Mouse (Mus musculus): ENCODE results near the gene Alpl.
A peak's percentile ranks its signal among the peaks of the same experiment; 100 is the strongest.

Gene Alpl

DNA sequence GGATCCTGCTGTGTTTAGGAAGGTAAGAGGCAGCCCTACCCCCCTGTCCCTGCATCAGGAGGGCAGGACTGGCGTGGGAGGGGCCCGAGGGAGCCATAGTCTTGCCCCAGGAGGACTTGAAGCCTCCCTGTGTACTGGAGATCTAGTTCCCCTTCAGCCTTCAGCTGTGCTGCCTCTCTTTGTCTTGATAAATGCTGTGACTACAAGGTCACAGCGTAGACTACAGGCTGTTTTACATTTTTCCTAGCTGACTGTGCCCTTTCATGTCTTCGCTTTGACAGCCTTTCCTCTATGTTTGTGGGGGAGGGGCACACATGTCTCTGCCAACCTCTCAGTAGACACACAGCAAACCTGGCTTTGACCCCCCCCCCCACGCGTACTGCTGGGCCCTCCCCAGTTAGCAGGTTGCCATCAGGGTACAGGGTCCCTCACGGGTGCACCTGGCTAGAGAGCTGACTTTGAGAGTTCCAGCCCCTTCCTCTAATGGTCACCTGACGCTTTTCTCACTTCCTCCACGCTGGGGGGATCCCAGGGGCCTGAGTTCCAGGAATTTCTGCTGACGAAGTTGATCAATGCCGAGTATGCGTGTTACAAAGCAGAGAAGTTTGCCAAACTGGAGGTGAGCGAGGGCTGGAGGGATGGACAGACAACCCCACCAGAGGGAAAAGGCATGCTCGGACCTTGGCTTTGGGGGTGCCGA, 76.7 kb downstream of the Alpl start:
- DNase-seq (ENCODE audit: low spot score in 2 of 2), result no peak

- no peak for DNase-seq (ENCODE audit: low spot score in 2 of 2)
Measured at GRCm38 (mm10) chr4:137717671-137718070, 78.5 kb downstream of the Alpl start.

DNA sequence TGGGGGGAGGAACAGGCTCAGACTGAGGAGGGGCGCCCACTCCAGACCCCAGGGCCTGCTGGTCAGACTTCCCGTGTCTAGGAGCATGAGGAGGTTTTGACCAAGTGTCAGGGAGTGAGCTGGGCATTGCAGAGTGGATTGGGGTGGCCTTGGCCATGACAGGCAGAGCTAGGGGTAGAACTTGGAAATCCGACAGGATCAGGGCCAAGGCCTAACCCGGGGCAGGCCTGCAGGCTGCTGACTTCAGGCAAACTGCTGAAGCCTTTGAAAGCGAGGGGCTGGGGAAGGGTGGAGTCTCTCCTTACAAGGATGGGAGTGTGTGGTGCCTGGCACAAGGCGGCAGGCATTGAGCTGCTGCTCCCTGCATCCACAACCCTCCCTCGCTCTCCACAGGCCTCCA, 79.2 kb downstream of the Alpl start:
- DNase-seq (ENCODE audit: low spot score in 2 of 2), result no peak

DNA sequence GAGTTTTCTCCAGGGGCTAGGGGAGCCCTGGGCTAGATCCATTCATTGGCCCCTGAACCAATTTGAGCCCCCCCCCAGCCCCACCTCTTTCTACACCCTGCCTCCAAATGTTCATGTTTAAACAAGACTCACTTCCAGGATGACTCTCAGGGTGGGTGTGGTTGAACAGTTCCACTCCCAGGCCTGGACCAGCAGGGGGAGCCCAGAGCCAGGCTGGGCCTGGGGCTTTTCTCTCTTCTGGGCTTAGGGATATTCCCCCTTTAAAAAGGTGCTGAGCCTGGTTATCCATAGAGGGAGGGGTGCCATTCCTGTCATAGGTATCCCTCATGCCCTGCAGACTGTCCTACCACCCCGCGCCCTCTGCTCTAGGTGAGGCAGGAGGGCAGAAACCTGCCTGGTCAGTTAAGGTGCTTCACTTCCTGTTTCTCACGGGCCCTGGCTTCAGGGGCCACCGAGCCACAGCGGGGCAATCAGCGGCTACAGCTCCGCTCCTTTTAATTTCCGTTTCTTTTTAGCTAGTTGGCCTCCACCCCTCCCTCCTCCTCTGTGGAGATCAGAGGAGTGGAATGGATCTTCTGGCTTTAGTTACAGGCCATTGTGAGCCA, 82.1 kb downstream of the Alpl start:
- DNase-seq (ENCODE audit: low spot score in 2 of 2), result peak; percentile 45 to 50

- DNase-seq (ENCODE audit: low spot score in 2 of 2), result no peak
Measured at GRCm38 (mm10) chr4:137712963-137713362, 83.2 kb downstream of the Alpl start.

DNA sequence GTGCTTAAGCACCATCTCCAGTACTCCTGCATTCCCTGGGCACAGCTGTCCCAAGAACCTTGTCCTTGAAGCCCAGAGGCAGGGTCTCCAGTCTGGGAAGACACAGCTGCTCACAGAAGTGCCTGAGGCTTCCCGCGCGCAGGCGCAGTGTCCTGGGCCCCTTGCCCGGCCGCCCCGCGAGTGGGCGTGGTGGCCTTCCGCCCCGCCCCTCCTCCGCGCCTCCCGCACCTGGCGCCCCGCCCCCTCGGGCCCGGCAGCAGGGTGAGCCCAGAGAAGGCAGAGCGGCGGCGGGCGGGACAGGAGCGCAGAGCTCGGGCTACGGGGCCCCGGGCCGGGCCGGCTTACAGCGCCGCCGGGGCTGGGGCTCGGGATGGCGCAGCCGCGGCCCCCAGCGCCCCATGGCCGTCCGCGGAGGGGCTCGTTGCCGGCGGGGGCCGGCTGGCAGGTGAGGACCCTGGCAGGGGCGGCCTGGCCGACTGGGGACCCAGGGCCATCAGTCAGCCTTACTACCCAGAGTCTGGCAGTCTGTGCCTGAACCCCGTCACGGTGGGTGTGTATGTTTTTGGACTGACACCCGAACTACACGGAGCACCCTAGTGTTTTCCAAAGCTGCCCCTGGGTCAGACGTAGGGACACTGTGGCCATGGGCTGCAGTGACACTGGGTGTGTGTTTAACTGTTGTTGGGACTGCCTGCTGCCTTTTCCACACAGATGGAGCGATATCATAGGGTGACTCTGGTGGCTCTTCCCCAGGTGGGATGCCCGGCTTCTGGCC, 88.8 kb downstream of the Alpl start:
- DNase-seq (ENCODE audit: low spot score in 2 of 2), result peak; percentile 87 to 88

DNA sequence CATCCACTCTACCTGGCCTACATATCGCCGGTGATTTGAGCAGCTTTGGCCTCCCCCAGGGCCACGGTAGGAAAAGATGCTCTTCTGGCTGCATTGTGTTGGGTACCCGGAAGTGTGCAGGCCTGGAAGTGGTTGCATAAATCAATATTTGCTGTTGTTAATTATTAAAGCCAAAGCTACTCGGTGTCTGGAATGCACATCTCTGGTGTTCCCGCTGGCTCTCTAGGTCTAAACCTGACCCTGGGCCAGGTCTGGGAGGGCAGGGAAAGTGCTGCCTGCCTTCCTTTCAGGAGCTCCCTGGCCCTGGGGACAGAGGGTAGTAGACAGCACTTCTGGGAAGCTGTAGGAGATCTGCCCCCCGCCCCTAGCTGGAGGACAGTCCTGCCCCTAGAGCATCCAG, 89.7 kb downstream of the Alpl start:
- no peak for DNase-seq (ENCODE audit: low spot score in 2 of 2)

- DNase-seq (ENCODE audit: low spot score in 2 of 2), result no peak
Measured at GRCm38 (mm10) chr4:137705379-137705778, 90.8 kb downstream of the Alpl start.

GRCm38 (mm10) chr4:137704561-137704960, 91.6 kb downstream of the Alpl start:
- DNase-seq (ENCODE audit: low spot score in 2 of 2), result no peak

GRCm38 (mm10) chr4:137703077-137703476, 93.1 kb downstream of the Alpl start:
- no peak for DNase-seq (ENCODE audit: low spot score in 2 of 2)

DNA sequence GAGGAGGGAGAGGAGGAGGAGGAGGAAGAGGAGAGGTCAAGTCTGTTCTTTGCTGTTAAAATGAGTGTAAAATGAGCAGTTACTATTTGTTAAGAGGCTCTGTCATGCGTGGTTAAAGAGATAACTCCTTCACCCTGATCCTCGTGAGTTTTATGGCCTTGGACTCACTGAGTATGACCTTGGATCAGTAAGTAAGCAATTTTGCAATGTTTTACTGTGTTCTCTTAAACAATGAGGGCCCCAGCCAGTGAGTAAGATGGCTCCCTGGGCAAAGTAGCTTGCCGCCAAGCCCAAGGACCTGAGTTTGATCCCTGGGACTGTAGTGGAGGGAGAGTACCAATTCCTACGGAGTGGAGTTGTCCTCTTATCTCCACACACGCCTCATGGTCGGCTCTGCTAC, 95.2 kb downstream of the Alpl start:
- no peak for DNase-seq (ENCODE audit: low spot score in 2 of 2)

- DNase-seq (ENCODE audit: low spot score in 2 of 2), result no peak
Measured at GRCm38 (mm10) chr4:137699264-137700211, 96.6 kb downstream of the Alpl start.

DNA sequence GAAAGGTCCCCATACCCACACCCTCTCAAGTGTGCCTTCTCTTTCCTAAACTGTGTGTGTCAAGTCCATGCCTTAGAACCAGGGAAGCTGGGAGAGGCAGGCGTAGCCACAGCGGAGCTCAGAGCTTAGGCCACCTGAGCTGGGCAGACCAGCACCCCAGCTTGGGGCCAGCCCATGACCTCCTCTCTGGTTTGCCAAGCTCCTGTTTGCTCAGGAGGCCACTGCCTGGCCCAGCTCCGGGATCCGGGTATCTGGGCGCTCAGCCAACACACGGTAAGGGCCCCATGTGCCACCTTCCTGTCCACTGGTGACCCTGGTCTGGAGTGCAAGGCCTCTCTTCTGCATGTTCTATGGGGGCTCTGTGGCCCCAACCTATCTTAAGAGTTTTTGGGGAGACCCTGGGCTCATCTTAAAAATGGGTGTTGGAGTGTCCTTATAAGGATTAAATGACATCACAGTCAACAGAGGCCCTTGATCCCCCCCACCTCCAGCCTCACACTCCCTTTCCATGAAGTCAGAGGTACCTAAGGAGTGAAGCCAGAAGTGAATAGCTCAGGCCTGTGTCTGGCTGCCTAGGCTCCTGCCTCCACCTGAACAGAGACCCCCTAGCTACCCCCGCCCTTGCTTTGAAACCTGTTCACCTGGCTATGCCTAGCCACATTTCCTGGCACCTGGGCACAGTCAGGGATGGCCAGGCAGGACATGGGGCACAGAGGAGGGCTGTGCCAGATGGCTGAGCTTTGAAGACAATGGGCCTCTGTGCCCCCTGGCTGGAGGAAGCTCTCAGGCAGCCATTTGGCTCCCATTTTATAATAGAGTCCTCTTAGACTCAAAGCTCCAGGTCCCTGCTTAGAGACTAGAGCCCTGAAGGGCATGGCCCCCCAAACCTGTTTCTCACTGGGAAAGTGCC, 97.9 kb downstream of the Alpl start:
- DNase-seq (ENCODE audit: low spot score in 2 of 2), result peak; percentile 24 to 62

- no peak for DNase-seq (ENCODE audit: low spot score in 2 of 2)
Measured at GRCm38 (mm10) chr4:137697156-137697885, 98.9 kb downstream of the Alpl start.

DNA sequence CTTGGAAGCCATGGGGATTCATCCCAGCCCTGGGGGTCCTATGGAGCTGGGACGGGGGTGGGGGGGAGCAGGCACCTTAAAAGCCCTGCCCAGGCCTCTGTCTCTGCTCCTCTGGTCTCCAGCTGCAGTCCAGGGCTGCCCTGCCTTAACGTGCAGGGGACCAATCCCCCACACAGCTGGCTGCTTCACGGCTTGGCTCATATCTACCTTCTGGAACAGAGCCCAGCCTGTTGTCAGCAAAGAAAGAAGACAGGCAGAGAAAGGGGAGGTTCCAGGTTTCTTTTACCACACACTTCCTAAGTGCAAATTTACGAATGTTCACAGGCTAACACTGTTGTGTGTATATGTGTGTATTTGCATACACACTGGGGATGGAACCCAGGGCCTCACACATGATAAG, 100.3 kb downstream of the Alpl start:
- no peak for DNase-seq (ENCODE audit: low spot score in 2 of 2)

DNA sequence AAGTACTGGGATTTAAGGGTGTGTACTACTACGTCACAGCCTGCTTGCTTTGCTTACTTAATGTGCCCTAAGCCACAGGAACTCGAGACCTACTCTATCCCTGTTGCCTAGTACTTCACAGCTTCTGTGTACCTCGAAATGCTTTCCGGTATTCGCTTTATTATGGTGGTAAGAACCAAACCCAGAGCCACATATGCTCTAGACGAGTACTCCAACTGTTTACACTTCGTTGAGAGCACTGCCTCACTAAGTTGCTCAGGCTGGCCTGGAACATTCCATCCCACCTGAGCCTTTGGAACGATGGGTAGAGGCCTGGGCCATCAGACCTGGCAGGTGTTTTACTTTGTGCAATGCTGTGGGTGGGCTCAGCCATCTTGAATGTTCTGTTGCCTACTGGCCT, 100.9 kb downstream of the Alpl start:
- no peak for DNase-seq (ENCODE audit: low spot score in 2 of 2)

GRCm38 (mm10) chr4:137692107-137692902, 103.9 kb downstream of the Alpl start:
- no peak for DNase-seq (ENCODE audit: low spot score in 2 of 2)
